Mouse (Mus musculus): Measurements from ENCODE around the gene Gale. TPM values are rescaled to one million over a fixed set of nuclear protein-coding genes. Genes with fewer than 3 reads are reported as not detected.

Gene Gale
- total RNA-seq, 2 experiments from 2014 or later: 0.72 to 1.5 TPM

GRCm38 (mm10) chr4:136016059-136016602 is 52.6 kb downstream of the Gale start:
- DNase-seq: no peak

Other genes starting within 250 kb of the Gale start
- gene Il22ra1, start 235.6 kb upstream of the Gale start, total RNA-seq (2021): under 1 TPM in 1 of 2 experiments, not detected in 1; 0.11 TPM
- 10 to 100 TPM; 58.1 to 76.7 TPM for gene Myom3, start 204.0 kb upstream of the Gale start, total RNA-seq (2021)
- gene Srsf10, start 108.0 kb upstream of the Gale start, total RNA-seq (2021): 10 to 100 TPM; 22.6 to 25.2 TPM
- gene Pnrc2, start 89.9 kb upstream of the Gale start, total RNA-seq (2021): 10 to 100 TPM; 25.7 to 36.4 TPM
- under 1 TPM; 0.08 to 0.10 TPM for gene Cnr2, start 68.3 kb upstream of the Gale start, total RNA-seq (2021)
- gene Fuca1, start 43.0 kb upstream of the Gale start, total RNA-seq (2021): 10 to 100 TPM; 18.9 to 21.7 TPM
- 10 to 100 TPM; 41.5 to 42.3 TPM for gene Hmgcl, start 17.3 kb upstream of the Gale start, total RNA-seq (2021)
- gene Lypla2, start 8.9 kb downstream of the Gale start, total RNA-seq (2021): 10 to 100 TPM; 25.3 to 30.7 TPM
- 10 to 100 TPM; 22.0 to 22.6 TPM for gene Pithd1, start 23.5 kb downstream of the Gale start, total RNA-seq (2021)
- gene Eloa, start 58.0 kb downstream of the Gale start, total RNA-seq (2021): 10 to 100 TPM; 45.3 to 50.6 TPM
- gene Rpl11, start 89.7 kb downstream of the Gale start, total RNA-seq (2021): 100 to 1,000 TPM; 209 to 218 TPM
- 10 to 100 TPM; 13.5 to 21.2 TPM for gene Id3, start 179.8 kb downstream of the Gale start, total RNA-seq (2021)
- gene E2f2, start 208.7 kb downstream of the Gale start, total RNA-seq (2021): 1 to 10 TPM; 1.8 to 3.5 TPM
- 1 to 10 TPM; 2.8 to 3.0 TPM for gene Asap3, start 242.6 kb downstream of the Gale start, total RNA-seq (2021)

Measured in gastrocnemius, postnatal 25 days (tissue).